Mouse (Mus musculus) G1E (cell line): ENCODE data around the gene Cd47. TPM values are rescaled to one million over a fixed set of nuclear protein-coding genes. Genes with fewer than 3 reads are reported as not detected.

Experiments
- ATAC-seq: 2 replicates; pipeline ENCODE4 v1.8.0; 2016; ENCODE audit warnings: mild to moderate bottlenecking; ENCODE audit not compliant: insufficient number of reproducible peaks, poor library complexity, low FRiP score, severe bottlenecking; ENCODE audit errors: extremely low read depth
- DNase-seq: peaks from one replicate; pipeline ENCODE4 v3.0.0; 2012; ENCODE audit warnings: low spot score
- H3K27me3 ChIP-seq: 2 replicates; pipeline ENCODE4 v1.6.1; 2012; ENCODE audit warnings: mild to moderate bottlenecking, low read length, inconsistent platforms; ENCODE audit not compliant: insufficient read depth
- H3K36me3 ChIP-seq: replicated peaks from 2 replicates; pipeline ENCODE3; 2012; ENCODE audit warnings: mild to moderate bottlenecking, inconsistent platforms
- H3K4me1 ChIP-seq: 2 replicates; pipeline ENCODE4 v1.6.1; 2012; ENCODE audit warnings: low read depth, low read length, inconsistent platforms, mixed read lengths; ENCODE audit not compliant: insufficient read depth
- H3K4me3 ChIP-seq: 2 replicates; pipeline ENCODE4 v1.5.1; 2012; ENCODE audit warnings: low read depth, mild to moderate bottlenecking, inconsistent platforms, low read length, moderate library complexity, mixed read lengths
- H3K9me3 ChIP-seq: replicated peaks from 2 replicates; pipeline ENCODE4 v1.6.1; 2012; ENCODE audit warnings: inconsistent platforms
- CTCF ChIP-seq: IDR thresholded peaks from 2 replicates; pipeline ENCODE4 v1.5.1; 2012; ENCODE audit warnings: low read depth, low read length, inconsistent platforms, mixed read lengths
- GATA1 ChIP-seq: IDR thresholded peaks from 2 replicates; pipeline ENCODE4 v1.6.1; 2012; ENCODE audit warnings: borderline replicate concordance, low read length, inconsistent platforms, mixed read lengths
- GATA2 ChIP-seq: IDR thresholded peaks from 2 replicates; pipeline ENCODE4 v1.6.1; 2012; ENCODE audit warnings: low read depth, low read length, inconsistent platforms, borderline replicate concordance
- POLR2AphosphoS5 ChIP-seq: IDR thresholded peaks from 2 replicates; pipeline ENCODE4 v1.6.1; 2012; ENCODE audit warnings: low read depth, low read length, inconsistent platforms; ENCODE audit not compliant: insufficient replicate concordance
- TAL1 ChIP-seq: conservative IDR thresholded peaks from 2 replicates; pipeline ENCODE4 v1.6.1; 2012; ENCODE audit warnings: low read depth, low read length, inconsistent platforms, mixed read lengths
- polyA plus RNA-seq: library from polyadenylated mRNA; stranded (reverse); fragments of >175 nt; gene quantifications from 2 replicates; pipeline ENCODE4 v1.2.3, GENCODE M21; 2012
- total RNA-seq, 2 experiments: library from RNA; stranded (forward) in 1 of 2; stranded (reverse) in 1 of 2; fragments of 200-1000 nt in 1 of 2; fragments of >200 nt in 1 of 2; fragmentation: Nextera tagmentation in 1 of 2; gene quantifications; 2 replicates each; pipeline ENCODE4 v1.2.3; 2014 to 2017

Gene Cd47
- total and polyA plus RNA-seq, 3 experiments = 88.8 to 451 (median 155) TPM

DNA sequence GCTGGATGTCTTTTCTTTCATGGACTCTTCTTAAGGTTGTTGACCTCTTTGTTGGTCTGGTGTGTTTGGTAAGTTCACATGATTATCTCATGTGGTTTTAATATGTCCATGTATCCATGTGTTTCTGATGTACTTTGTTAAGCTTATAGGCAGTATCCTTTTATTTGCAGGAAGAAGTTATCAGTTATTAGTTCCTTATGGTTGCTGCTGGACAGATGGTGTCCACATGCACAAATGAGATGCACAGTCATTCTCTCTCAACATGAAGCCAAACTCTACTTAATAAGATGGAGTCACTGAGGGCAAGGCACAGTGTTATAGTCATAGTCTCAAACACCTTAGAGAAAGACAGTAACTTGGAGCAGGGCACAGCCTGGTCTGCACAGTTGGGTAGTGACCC, 140.1 kb downstream of the Cd47 start:
- Histone ChIP-seq H3K27me3 (no peaks in the 10 kb centered on the region), H3K36me3 (no peaks in the 10 kb centered on the region), H3K4me3 (no peak overlapping the region), H3K9me3 (peaks cover 3% of the 10 kb centered on the region; the same call in 1 of the 2 replicates), H3K4me1 (peaks cover 27% of the 10 kb centered on the region)
- no peak for TF ChIP-seq GATA2
- no peak for TF ChIP-seq GATA1
- no peak for DNase-seq
- ATAC-seq = no peak

GRCm38 (mm10) chr16:49941031-49941430, 140.7 kb downstream of the Cd47 start:
- Histone ChIP-seq H3K9me3 (peaks cover 3% of the 10 kb centered on the region; the same call in 1 of the 2 replicates), H3K4me3 (no peak overlapping the region), H3K4me1 (peaks cover 27% of the 10 kb centered on the region), H3K27me3 (no peaks in the 10 kb centered on the region), H3K36me3 (no peaks in the 10 kb centered on the region)
- DNase-seq = no peak
- no peak for ATAC-seq
- no peak for TF ChIP-seq GATA2
- no peak for TF ChIP-seq CTCF
- no peak for TF ChIP-seq POLR2AphosphoS5
- TF ChIP-seq GATA1 = no peak
- TF ChIP-seq TAL1 = no peak

DNA sequence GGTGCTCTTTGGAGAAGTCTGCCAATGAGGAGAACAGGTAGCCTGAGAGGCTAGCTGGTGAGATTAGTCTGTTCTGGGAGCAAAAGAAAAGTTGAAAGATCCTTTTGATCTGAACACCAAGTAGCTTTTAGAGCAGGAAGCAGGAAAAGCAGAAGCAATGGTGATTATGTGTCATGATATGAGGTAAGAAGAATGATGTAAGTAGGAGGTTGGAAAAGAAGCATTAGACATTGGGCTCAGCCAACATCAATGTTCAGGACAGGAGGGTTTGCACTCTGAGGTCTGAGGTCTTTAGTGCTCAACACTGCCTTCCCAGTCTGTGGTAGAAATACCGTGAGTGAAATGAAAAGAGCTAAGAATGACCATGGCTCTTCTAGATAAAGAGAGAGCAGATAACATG, 143.4 kb downstream of the Cd47 start:
- Histone ChIP-seq H3K4me3 (no peak overlapping the region), H3K4me1 (peaks cover 5% of the 10 kb centered on the region; the same call in 1 of the 2 replicates), H3K27me3 (no peaks in the 10 kb centered on the region), H3K36me3 (no peaks in the 10 kb centered on the region), H3K9me3 (peaks cover 3% of the 10 kb centered on the region; the same call in 1 of the 2 replicates)
- no peak for TF ChIP-seq CTCF
- TF ChIP-seq TAL1 = no peak
- no peak for TF ChIP-seq POLR2AphosphoS5
- TF ChIP-seq GATA2 = no peak
- TF ChIP-seq GATA1 = no peak
- no peak for DNase-seq
- ATAC-seq = no peak

DNA sequence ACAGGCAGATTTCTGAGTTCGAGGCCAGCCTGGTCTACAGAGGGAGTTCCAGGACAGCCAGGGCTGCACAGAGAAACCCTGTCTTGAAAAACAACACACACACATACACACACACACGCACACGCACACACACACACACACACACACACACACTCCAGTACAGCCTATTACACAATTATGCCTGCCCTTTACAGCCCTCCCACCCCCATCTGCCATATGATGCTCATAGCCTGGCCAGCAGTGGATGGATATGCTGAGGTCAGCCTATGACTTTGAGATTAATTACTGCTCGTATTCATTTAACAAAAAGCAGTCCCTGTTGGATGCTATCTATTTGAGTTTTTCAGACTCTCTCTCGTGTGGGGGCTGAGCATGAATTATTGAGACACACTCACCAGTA, 144.8 kb downstream of the Cd47 start:
- H3K27me3 ChIP-seq = no peaks in the 10 kb centered on the region
- no peaks in the 10 kb centered on the region for H3K36me3 ChIP-seq
- DNase-seq (no peak), ATAC-seq (no peak)
- H3K4me3 ChIP-seq = no peak overlapping the region
- TF ChIP-seq CTCF (no peak), GATA1 (no peak), GATA2 (no peak), TAL1 (no peak), POLR2AphosphoS5 (no peak)
- 0 out of 2 replicates have a peak, but pooled peaks cover 5% of the 10 kb centered on the region for H3K4me1 ChIP-seq
- H3K9me3 ChIP-seq = 0 out of 2 replicates have a peak, but pooled peaks cover under 1% of the 10 kb centered on the region

DNA sequence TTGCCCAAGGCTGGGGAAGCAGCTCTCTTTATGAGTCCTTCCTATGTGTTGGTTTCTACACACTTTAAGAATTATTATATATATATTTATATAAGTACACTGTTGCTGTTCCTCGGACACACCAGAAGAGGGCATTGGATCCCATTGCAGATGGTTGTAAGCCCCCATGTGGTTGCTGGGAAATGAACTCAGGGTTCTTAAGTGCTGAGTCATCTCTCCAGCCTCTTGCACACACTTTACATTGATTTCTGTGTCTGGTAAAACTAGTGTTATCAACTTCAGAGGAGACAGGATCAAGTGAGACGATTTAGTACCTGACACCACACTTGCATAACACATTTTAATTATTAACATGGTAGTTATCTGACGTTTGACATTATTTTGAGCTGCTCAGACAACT, 146.7 kb downstream of the Cd47 start:
- no peak overlapping the region for H3K4me3 ChIP-seq
- ATAC-seq (no peak), DNase-seq (no peak)
- H3K4me1 ChIP-seq = 0 out of 2 replicates have a peak, but pooled peaks cover 5% of the 10 kb centered on the region
- H3K36me3 ChIP-seq = no peaks in the 10 kb centered on the region
- no peaks in the 10 kb centered on the region for H3K27me3 ChIP-seq
- no peaks in the 10 kb centered on the region for H3K9me3 ChIP-seq
- no peak for TF ChIP-seq POLR2AphosphoS5

- Histone ChIP-seq H3K4me1 (0 out of 2 replicates have a peak, but pooled peaks cover 5% of the 10 kb centered on the region), H3K4me3 (no peak overlapping the region)
- no peak for TF ChIP-seq POLR2AphosphoS5
- TF ChIP-seq GATA2 = no peak
Measured at GRCm38 (mm10) chr16:49947610-49948009, 147.3 kb downstream of the Cd47 start.

DNA sequence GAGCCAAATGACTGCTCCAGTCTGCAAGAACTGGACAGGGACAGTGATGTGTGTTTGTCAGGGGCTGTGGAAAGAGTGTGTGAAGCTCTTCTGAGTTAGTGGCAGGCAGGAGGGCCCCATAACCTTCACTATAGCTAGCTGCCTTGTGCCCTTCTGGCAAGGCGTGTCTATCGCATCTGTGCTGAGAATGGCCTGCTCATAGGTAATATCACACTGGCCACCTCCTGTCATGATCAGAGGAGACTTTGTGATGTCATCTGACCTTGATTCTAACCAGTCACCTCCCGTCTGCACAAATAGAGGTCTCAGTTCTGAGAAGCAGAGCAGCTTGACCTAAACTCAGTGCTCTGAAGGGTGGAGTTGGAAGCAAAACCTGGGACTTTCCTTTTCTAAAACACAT, 148.0 kb downstream of the Cd47 start:
- no peak for ATAC-seq
- no peak for TF ChIP-seq POLR2AphosphoS5
- TF ChIP-seq GATA1 = no peak
- no peak for TF ChIP-seq CTCF
- no peak for TF ChIP-seq GATA2
- no peak for TF ChIP-seq TAL1
- H3K4me3 ChIP-seq = no peak overlapping the region
- H3K4me1 ChIP-seq = 0 out of 2 replicates have a peak, but pooled peaks cover 5% of the 10 kb centered on the region
- no peaks in the 10 kb centered on the region for H3K27me3 ChIP-seq
- H3K36me3 ChIP-seq = no peaks in the 10 kb centered on the region
- H3K9me3 ChIP-seq = no peaks in the 10 kb centered on the region
- DNase-seq = no peak

More at GRCm38 (mm10) chr16:49947610-49948009, 147.3 kb downstream of the Cd47 start:
- no peaks in the 10 kb centered on the region for H3K27me3 ChIP-seq
- no peaks in the 10 kb centered on the region for H3K36me3 ChIP-seq
- DNase-seq (no peak), ATAC-seq (no peak)
- no peaks in the 10 kb centered on the region for H3K9me3 ChIP-seq
